Mouse (Mus musculus): ENCODE data around the gene Fam174b. TPM values are rescaled to one million over a fixed set of nuclear protein-coding genes. Genes with fewer than 3 reads are reported as not detected.
A peak's percentile ranks its signal among the peaks of the same experiment; 100 is the strongest.

Fam174b gene
- 39.6 and 40.9 TPM in 2 replicates for polyA plus RNA-seq (2015; fragmentation: Nextera tagmentation; extraction: Ambion mirVana)

GRCm38 (mm10) chr7:73740111-73741035, at the start of gene Fam174b:
Gene Fam174b, plus strand, starts transcription at chr7:73740302.
- under 1% methylated on average over 90 of the region's 94 CpGs for WGBS
- no peaks in the 10 kb centered on the region; the same call in 1 of the 2 replicates for H3K27me3 ChIP-seq (replicated peaks; ENCODE audit: control insufficient read depth, insufficient read depth, low read length)
- H3K36me3 ChIP-seq (ENCODE audit: control insufficient read depth, insufficient read depth), result no peaks in the 10 kb centered on the region
- peak within 1 kb of the TSS; percentile 76 for H3K4me3 ChIP-seq (replicated peaks; ENCODE audit: low read length)
- peak within 1 kb of the TSS; percentile 80 for H3K27ac ChIP-seq (ENCODE audit: low read length)
- peaks cover 7% of the 10 kb centered on the region for H3K4me1 ChIP-seq (replicated peaks; ENCODE audit: control insufficient read depth, insufficient read depth, low read length)
- peak within 1 kb of the TSS; percentile 89 for H3K9ac ChIP-seq (replicated peaks; ENCODE audit: low read depth, low read length)
- ATAC-seq, result peak; percentile 82
- H3K4me2 ChIP-seq (ENCODE audit: low read length), result peak within 1 kb of the TSS; percentile 90
- no peaks in the 10 kb centered on the region for H3K9me3 ChIP-seq (ENCODE audit: control insufficient read depth, low read length)

- 85% methylated on average over 3 of the region's 3 CpGs for WGBS
- H3K4me2 ChIP-seq (ENCODE audit: low read length), result no peak overlapping the region
- H3K36me3 ChIP-seq (ENCODE audit: control insufficient read depth, insufficient read depth), result no peaks in the 10 kb centered on the region
- H3K4me3 ChIP-seq (replicated peaks; ENCODE audit: low read length), result no peak overlapping the region
- H3K9me3 ChIP-seq (ENCODE audit: control insufficient read depth, low read length), result no peaks in the 10 kb centered on the region
- no peaks in the 10 kb centered on the region for H3K27me3 ChIP-seq (replicated peaks; ENCODE audit: control insufficient read depth, insufficient read depth, low read length)
- no peaks in the 10 kb centered on the region for H3K4me1 ChIP-seq (replicated peaks; ENCODE audit: control insufficient read depth, insufficient read depth, low read length)
- H3K27ac ChIP-seq (ENCODE audit: low read length), result no peak overlapping the region
- ATAC-seq, result no peak
- H3K9ac ChIP-seq (replicated peaks; ENCODE audit: low read depth, low read length), result no peak overlapping the region
These were observed 43.0 kb upstream of the Fam174b start for GRCm38 (mm10) chr7:73697092-73697491.

- Histone ChIP-seq H3K9me3 (ENCODE audit: control insufficient read depth, low read length) (no peaks in the 10 kb centered on the region), H3K4me1 (replicated peaks; ENCODE audit: control insufficient read depth, insufficient read depth, low read length) (no peaks in the 10 kb centered on the region)
- no peak for ATAC-seq
These were observed 35.8 kb upstream of the Fam174b start for GRCm38 (mm10) chr7:73704305-73704704.

GRCm38 (mm10) chr7:73713506-73713905, 26.6 kb upstream of the Fam174b start:
- Histone ChIP-seq H3K4me3 (replicated peaks; ENCODE audit: low read length) (no peak overlapping the region), H3K4me1 (replicated peaks; ENCODE audit: control insufficient read depth, insufficient read depth, low read length) (0 out of 2 replicates have a peak, but pooled peaks cover 2% of the 10 kb centered on the region), H3K9ac (replicated peaks; ENCODE audit: low read depth, low read length) (no peak overlapping the region), H3K36me3 (ENCODE audit: control insufficient read depth, insufficient read depth) (no peaks in the 10 kb centered on the region), H3K4me2 (ENCODE audit: low read length) (no peak overlapping the region), H3K27ac (ENCODE audit: low read length) (no peak overlapping the region), H3K27me3 (replicated peaks; ENCODE audit: control insufficient read depth, insufficient read depth, low read length) (no peaks in the 10 kb centered on the region), H3K9me3 (ENCODE audit: control insufficient read depth, low read length) (no peaks in the 10 kb centered on the region)
- 92% methylated on average over 8 of the region's 8 CpGs for WGBS
- ATAC-seq, result no peak

More at GRCm38 (mm10) chr7:73704305-73704704, 35.8 kb upstream of the Fam174b start:
- H3K4me3 ChIP-seq (replicated peaks; ENCODE audit: low read length), result no peak overlapping the region
- no peak overlapping the region for H3K4me2 ChIP-seq (ENCODE audit: low read length)
- H3K27me3 ChIP-seq (replicated peaks; ENCODE audit: control insufficient read depth, insufficient read depth, low read length), result no peaks in the 10 kb centered on the region
- H3K36me3 ChIP-seq (ENCODE audit: control insufficient read depth, insufficient read depth), result no peaks in the 10 kb centered on the region
- no peak overlapping the region for H3K9ac ChIP-seq (replicated peaks; ENCODE audit: low read depth, low read length)
- H3K27ac ChIP-seq (ENCODE audit: low read length), result no peak overlapping the region

GRCm38 (mm10) chr7:73715928-73716749, 24.0 kb upstream of the Fam174b start:
- Histone ChIP-seq H3K4me1 (replicated peaks; ENCODE audit: control insufficient read depth, insufficient read depth, low read length) (0 out of 2 replicates have a peak, but pooled peaks cover 2% of the 10 kb centered on the region), H3K36me3 (ENCODE audit: control insufficient read depth, insufficient read depth) (no peaks in the 10 kb centered on the region), H3K4me2 (ENCODE audit: low read length) (no peak overlapping the region), H3K9ac (replicated peaks; ENCODE audit: low read depth, low read length) (no peak overlapping the region), H3K9me3 (ENCODE audit: control insufficient read depth, low read length) (no peaks in the 10 kb centered on the region), H3K27me3 (replicated peaks; ENCODE audit: control insufficient read depth, insufficient read depth, low read length) (no peaks in the 10 kb centered on the region), H3K4me3 (replicated peaks; ENCODE audit: low read length) (no peak overlapping the region), H3K27ac (ENCODE audit: low read length) (0 out of 2 replicates have a peak overlapping the region, but pooled peaks have one; percentile 21)
- 51% methylated on average over 14 of the region's 15 CpGs for WGBS
- ATAC-seq, result peak; percentile 89

- H3K9me3 ChIP-seq (ENCODE audit: control insufficient read depth, low read length), result no peaks in the 10 kb centered on the region
- ATAC-seq, result no peak
- no peak overlapping the region for H3K4me3 ChIP-seq (replicated peaks; ENCODE audit: low read length)
- H3K27ac ChIP-seq (ENCODE audit: low read length), result no peak overlapping the region
- H3K4me2 ChIP-seq (ENCODE audit: low read length), result no peak overlapping the region
- no peaks in the 10 kb centered on the region for H3K36me3 ChIP-seq (ENCODE audit: control insufficient read depth, insufficient read depth)
- H3K4me1 ChIP-seq (replicated peaks; ENCODE audit: control insufficient read depth, insufficient read depth, low read length), result 0 out of 2 replicates have a peak, but pooled peaks cover 2% of the 10 kb centered on the region
- H3K9ac ChIP-seq (replicated peaks; ENCODE audit: low read depth, low read length), result no peak overlapping the region
- 70% methylated on average over 3 of the region's 3 CpGs for WGBS
- no peaks in the 10 kb centered on the region for H3K27me3 ChIP-seq (replicated peaks; ENCODE audit: control insufficient read depth, insufficient read depth, low read length)
These were observed 23.3 kb upstream of the Fam174b start for GRCm38 (mm10) chr7:73716841-73717240.

- no peak overlapping the region for H3K9ac ChIP-seq (replicated peaks; ENCODE audit: low read depth, low read length)
- H3K9me3 ChIP-seq (ENCODE audit: control insufficient read depth, low read length), result no peaks in the 10 kb centered on the region
- H3K27ac ChIP-seq (ENCODE audit: low read length), result no peak overlapping the region
- H3K27me3 ChIP-seq (replicated peaks; ENCODE audit: control insufficient read depth, insufficient read depth, low read length), result no peaks in the 10 kb centered on the region
- no peak for ATAC-seq
- H3K36me3 ChIP-seq (ENCODE audit: control insufficient read depth, insufficient read depth), result no peaks in the 10 kb centered on the region
- H3K4me1 ChIP-seq (replicated peaks; ENCODE audit: control insufficient read depth, insufficient read depth, low read length), result 0 out of 2 replicates have a peak, but pooled peaks cover 2% of the 10 kb centered on the region
- no peak overlapping the region for H3K4me2 ChIP-seq (ENCODE audit: low read length)
- no peak overlapping the region for H3K4me3 ChIP-seq (replicated peaks; ENCODE audit: low read length)
- 88% methylated on average over 10 of the region's 10 CpGs for WGBS
These were observed 22.1 kb upstream of the Fam174b start for GRCm38 (mm10) chr7:73718031-73718430.

- Histone ChIP-seq H3K27me3 (replicated peaks; ENCODE audit: control insufficient read depth, insufficient read depth, low read length) (no peaks in the 10 kb centered on the region), H3K4me3 (replicated peaks; ENCODE audit: low read length) (no peak overlapping the region), H3K36me3 (ENCODE audit: control insufficient read depth, insufficient read depth) (no peaks in the 10 kb centered on the region), H3K4me1 (replicated peaks; ENCODE audit: control insufficient read depth, insufficient read depth, low read length) (0 out of 2 replicates have a peak, but pooled peaks cover 2% of the 10 kb centered on the region), H3K9ac (replicated peaks; ENCODE audit: low read depth, low read length) (no peak overlapping the region), H3K4me2 (ENCODE audit: low read length) (no peak overlapping the region), H3K9me3 (ENCODE audit: control insufficient read depth, low read length) (no peaks in the 10 kb centered on the region), H3K27ac (ENCODE audit: low read length) (no peak overlapping the region)
- ATAC-seq, result no peak
- 53% methylated on average over 5 of the region's 5 CpGs for WGBS
These were observed 21.6 kb upstream of the Fam174b start for GRCm38 (mm10) chr7:73718497-73719007.

- Histone ChIP-seq H3K36me3 (ENCODE audit: control insufficient read depth, insufficient read depth) (no peaks in the 10 kb centered on the region), H3K27ac (ENCODE audit: low read length) (no peak overlapping the region), H3K9ac (replicated peaks; ENCODE audit: low read depth, low read length) (no peak overlapping the region), H3K4me3 (replicated peaks; ENCODE audit: low read length) (no peak overlapping the region), H3K4me2 (ENCODE audit: low read length) (no peak overlapping the region), H3K4me1 (replicated peaks; ENCODE audit: control insufficient read depth, insufficient read depth, low read length) (0 out of 2 replicates have a peak, but pooled peaks cover 2% of the 10 kb centered on the region), H3K9me3 (ENCODE audit: control insufficient read depth, low read length) (no peaks in the 10 kb centered on the region), H3K27me3 (replicated peaks; ENCODE audit: control insufficient read depth, insufficient read depth, low read length) (no peaks in the 10 kb centered on the region)
- no peak for ATAC-seq
- 20% methylated on average over 3 of the region's 3 CpGs for WGBS
These were observed 19.1 kb upstream of the Fam174b start for GRCm38 (mm10) chr7:73721046-73721445.

Measured in forebrain, embryonic 16.5 days (tissue).